Mouse (Mus musculus) neural tube, embryonic 12.5 days (tissue): ENCODE data around the gene 9330182O14Rik. TPM values are rescaled to one million over a fixed set of nuclear protein-coding genes. Genes with fewer than 3 reads are reported as not detected.
A peak's percentile ranks its signal among the peaks of the same experiment; 100 is the strongest.

Experiments
- ATAC-seq: fragments of 200-750 bp; cut with Nextera tagmentation; 2 replicates; pipeline ENCODE4 v1.8.0; 2017; ENCODE audit warnings: low read depth, mild to moderate bottlenecking, moderate TSS enrichment, moderate library complexity; ENCODE audit not compliant: low FRiP score
- H3K27ac ChIP-seq: fragments of 300-500 bp; sonication (generic); 2 replicates; pipeline ENCODE4 v1.5.1; 2016
- H3K27me3 ChIP-seq: fragments of 300-500 bp; sonication (generic); replicated peaks from 2 replicates; pipeline ENCODE4 v1.6.1; 2016; ENCODE audit warnings: mild to moderate bottlenecking
- H3K36me3 ChIP-seq: fragments of 300-500 bp; sonication (generic); 2 replicates; pipeline ENCODE4 v1.6.1; 2016; ENCODE audit warnings: mild to moderate bottlenecking
- H3K4me1 ChIP-seq: fragments of 300-500 bp; sonication (generic); 2 replicates; pipeline ENCODE4 v1.6.1; 2016
- H3K4me2 ChIP-seq: fragments of 300-500 bp; sonication (generic); replicated peaks from 2 replicates; pipeline ENCODE4 v1.6.1; 2016; ENCODE audit warnings: mild to moderate bottlenecking
- H3K4me3 ChIP-seq: fragments of 300-500 bp; sonication (generic); 2 replicates; pipeline ENCODE4 v1.5.1; 2016
- H3K9ac ChIP-seq: fragments of 300-500 bp; sonication (generic); 2 replicates; pipeline ENCODE4 v1.6.1; 2016; ENCODE audit warnings: mild to moderate bottlenecking
- H3K9me3 ChIP-seq: fragments of 300-500 bp; sonication (generic); 2 replicates; pipeline ENCODE4 v1.6.1; 2016; ENCODE audit warnings: mild to moderate bottlenecking
- WGBS: fragments of 180-500 bp; shearing (Covaris S2); methylation state at CpG from one replicate; pipeline ENCODE4 v1.1.7; 2016; 5-methylcytosine and 5-hydroxymethylcytosine counted together
- polyA plus RNA-seq: library from polyadenylated mRNA; unstranded; fragments of >200 nt; fragmentation: Nextera tagmentation; extraction: Ambion mirVana; gene quantifications from 2 replicates; pipeline ENCODE4 v1.2.1, GENCODE M21; 2016

Gene 9330182O14Rik
- polyA plus RNA-seq: not detected in 2 replicates

DNA sequence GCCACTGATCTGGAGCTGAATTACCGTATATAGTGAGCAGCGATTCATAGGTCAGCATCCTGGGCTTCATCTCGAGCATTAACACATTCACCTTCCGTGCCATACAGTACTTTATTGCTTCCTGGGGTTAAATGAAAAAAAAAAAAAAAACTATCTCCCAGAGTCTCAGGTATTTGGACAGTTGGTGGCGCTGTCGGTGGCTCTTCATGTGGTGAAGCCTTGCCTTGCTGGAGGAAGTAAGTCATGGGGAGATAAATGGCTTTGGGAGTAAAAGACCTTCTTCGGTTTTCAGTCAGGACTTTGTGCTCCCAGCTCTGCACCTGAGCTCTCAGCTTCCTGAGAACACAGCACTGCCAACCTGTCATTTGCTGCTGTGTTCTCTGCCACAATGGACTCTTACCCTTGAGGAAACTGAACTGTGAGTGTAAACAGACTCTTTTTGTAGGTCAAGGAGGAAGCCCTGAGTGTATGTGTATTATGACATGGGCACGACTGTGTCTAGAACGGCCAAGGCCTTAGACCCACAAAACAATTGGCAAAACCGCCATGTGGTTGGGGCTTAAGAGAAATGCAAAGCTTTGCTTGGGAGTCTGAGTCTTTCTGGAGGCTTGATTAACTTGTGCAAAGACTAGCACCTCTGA, at the start of gene 9330182O14Rik:
9330182O14Rik (plus strand) TSS at position 214 of the 641 bp plus-strand sequence.
- no peak within 1 kb of the TSS for H3K9ac ChIP-seq
- no peak within 1 kb of the TSS for H3K4me2 ChIP-seq
- no peaks in the 10 kb centered on the region for H3K36me3 ChIP-seq
- H3K4me1 ChIP-seq: no peaks in the 10 kb centered on the region
- no peaks in the 10 kb centered on the region for H3K9me3 ChIP-seq
- 65% methylated on average over 10 of the region's 10 CpGs for WGBS
- no peaks in the 10 kb centered on the region for H3K27me3 ChIP-seq
- H3K4me3 ChIP-seq: no peak within 1 kb of the TSS
- ATAC-seq: no peak
- H3K27ac ChIP-seq: no peak within 1 kb of the TSS

DNA sequence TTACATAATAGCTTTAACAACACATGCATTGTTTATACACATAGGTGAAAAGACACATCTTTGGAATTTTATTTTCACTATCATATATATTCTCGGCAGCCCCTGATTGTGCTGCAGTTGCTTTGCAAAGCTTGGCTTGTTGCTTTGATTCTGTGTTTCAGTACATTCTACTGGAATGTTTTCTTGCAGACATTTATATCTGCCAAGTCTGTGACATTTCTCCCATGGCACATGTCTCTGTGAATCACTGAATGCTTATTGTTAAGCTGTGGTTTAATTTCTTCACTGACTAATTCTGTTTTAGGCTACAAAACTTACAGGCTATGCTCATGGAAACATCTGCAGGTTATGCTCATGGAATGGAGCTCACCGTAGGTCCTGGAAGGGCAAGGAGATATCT, 30.9 kb upstream of the 9330182O14Rik start:
- no peak overlapping the region for H3K9ac ChIP-seq
- H3K4me3 ChIP-seq: no peak overlapping the region
- H3K4me2 ChIP-seq: no peak overlapping the region
- 90% methylated on average over 2 of the region's 2 CpGs for WGBS
- no peak for ATAC-seq
- H3K4me1 ChIP-seq: no peaks in the 10 kb centered on the region
- H3K36me3 ChIP-seq: no peaks in the 10 kb centered on the region
- H3K27me3 ChIP-seq: no peaks in the 10 kb centered on the region
- H3K9me3 ChIP-seq: no peaks in the 10 kb centered on the region
- no peak overlapping the region for H3K27ac ChIP-seq

- no peak for ATAC-seq
- H3K27me3 ChIP-seq: no peaks in the 10 kb centered on the region
- WGBS: 91% methylated on average over 4 of the region's 4 CpGs
Measured at GRCm38 (mm10) chr15:40105712-40106111, 28.5 kb upstream of the 9330182O14Rik start.

GRCm38 (mm10) chr15:40113888-40114576, 20.1 kb upstream of the 9330182O14Rik start:
- no peaks in the 10 kb centered on the region for H3K36me3 ChIP-seq
- no peak overlapping the region for H3K9ac ChIP-seq
- WGBS: 34% methylated on average over 15 of the region's 18 CpGs
- H3K4me2 ChIP-seq: peak overlapping the region; percentile 45
- no peaks in the 10 kb centered on the region for H3K9me3 ChIP-seq
- peaks cover 13% of the 10 kb centered on the region for H3K4me1 ChIP-seq
- peak; percentile 57 for ATAC-seq
- H3K4me3 ChIP-seq: no peak overlapping the region
- H3K27me3 ChIP-seq: no peaks in the 10 kb centered on the region
- no peak overlapping the region for H3K27ac ChIP-seq

More at GRCm38 (mm10) chr15:40105712-40106111, 28.5 kb upstream of the 9330182O14Rik start:
- Histone ChIP-seq H3K27ac (no peak overlapping the region), H3K9me3 (no peaks in the 10 kb centered on the region), H3K4me1 (no peaks in the 10 kb centered on the region), H3K4me3 (no peak overlapping the region), H3K4me2 (no peak overlapping the region), H3K36me3 (no peaks in the 10 kb centered on the region), H3K9ac (no peak overlapping the region)

DNA sequence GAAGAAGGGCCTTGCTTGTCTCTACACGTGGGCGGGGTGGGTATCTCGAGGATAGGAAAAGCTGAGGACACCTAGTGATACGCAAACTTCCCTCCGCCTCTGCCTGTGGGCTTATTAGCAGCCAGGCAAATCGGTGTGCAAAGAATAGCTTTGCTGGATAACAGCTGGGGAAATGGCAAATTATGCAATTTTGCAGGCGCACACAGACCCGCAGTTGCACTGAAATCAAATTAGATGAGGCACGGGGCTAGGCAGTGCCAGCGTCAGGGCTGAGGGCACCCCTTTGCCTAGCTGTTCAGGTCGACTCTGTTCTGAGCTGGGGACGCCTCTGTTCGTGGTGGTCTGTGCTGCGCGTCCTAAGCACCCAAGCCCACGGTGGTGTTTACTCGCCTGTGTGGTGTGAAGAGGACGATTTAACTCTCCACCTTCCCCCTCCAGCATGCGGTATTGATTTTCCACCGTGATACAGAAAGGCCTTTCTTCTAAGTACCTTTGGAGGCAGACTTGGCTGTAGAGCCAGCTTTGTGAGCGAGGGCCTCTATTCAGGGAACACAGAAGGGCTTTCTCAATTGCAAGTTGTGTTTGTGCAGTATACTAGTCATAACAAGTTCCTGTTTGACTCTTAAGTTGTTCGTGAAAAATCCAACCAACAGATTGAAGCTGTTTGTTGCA, 19.4 kb upstream of the 9330182O14Rik start:
- H3K4me2 ChIP-seq: peak overlapping the region; percentile 45
- WGBS: 43% methylated on average over 22 of the region's 22 CpGs
- no peaks in the 10 kb centered on the region for H3K27me3 ChIP-seq
- peak; percentile 82 for ATAC-seq
- no peaks in the 10 kb centered on the region for H3K36me3 ChIP-seq
- no peak overlapping the region for H3K27ac ChIP-seq
- H3K9ac ChIP-seq: 0 out of 2 replicates have a peak overlapping the region, but pooled peaks have one; percentile 3
- H3K4me1 ChIP-seq: peaks cover 13% of the 10 kb centered on the region
- no peak overlapping the region for H3K4me3 ChIP-seq
- no peaks in the 10 kb centered on the region for H3K9me3 ChIP-seq

DNA sequence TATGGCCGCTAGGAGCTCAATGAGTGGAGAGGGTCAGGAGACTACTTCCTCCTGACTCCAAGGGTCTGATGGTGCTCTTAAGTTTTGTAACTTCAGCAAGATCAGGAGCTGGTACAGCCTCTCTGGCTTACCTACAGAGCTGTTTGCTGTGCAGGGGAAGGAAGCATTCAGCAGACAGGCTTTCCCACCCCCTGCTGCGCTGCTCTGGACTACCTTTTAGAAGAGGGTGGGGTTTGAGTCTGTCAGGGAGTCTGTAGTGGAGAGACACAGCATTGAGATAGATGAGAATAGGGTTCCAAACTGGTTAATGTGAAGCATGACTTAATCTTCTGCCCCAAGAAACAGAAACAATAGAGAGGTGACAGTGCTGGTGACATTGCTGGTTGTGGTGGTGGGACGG, 17.8 kb upstream of the 9330182O14Rik start:
- Histone ChIP-seq H3K27ac (no peak overlapping the region), H3K9me3 (no peaks in the 10 kb centered on the region), H3K9ac (no peak overlapping the region), H3K4me2 (no peak overlapping the region), H3K36me3 (no peaks in the 10 kb centered on the region), H3K27me3 (no peaks in the 10 kb centered on the region), H3K4me1 (peaks cover 13% of the 10 kb centered on the region), H3K4me3 (no peak overlapping the region)
- ATAC-seq: no peak
- 76% methylated on average over 3 of the region's 3 CpGs for WGBS

DNA sequence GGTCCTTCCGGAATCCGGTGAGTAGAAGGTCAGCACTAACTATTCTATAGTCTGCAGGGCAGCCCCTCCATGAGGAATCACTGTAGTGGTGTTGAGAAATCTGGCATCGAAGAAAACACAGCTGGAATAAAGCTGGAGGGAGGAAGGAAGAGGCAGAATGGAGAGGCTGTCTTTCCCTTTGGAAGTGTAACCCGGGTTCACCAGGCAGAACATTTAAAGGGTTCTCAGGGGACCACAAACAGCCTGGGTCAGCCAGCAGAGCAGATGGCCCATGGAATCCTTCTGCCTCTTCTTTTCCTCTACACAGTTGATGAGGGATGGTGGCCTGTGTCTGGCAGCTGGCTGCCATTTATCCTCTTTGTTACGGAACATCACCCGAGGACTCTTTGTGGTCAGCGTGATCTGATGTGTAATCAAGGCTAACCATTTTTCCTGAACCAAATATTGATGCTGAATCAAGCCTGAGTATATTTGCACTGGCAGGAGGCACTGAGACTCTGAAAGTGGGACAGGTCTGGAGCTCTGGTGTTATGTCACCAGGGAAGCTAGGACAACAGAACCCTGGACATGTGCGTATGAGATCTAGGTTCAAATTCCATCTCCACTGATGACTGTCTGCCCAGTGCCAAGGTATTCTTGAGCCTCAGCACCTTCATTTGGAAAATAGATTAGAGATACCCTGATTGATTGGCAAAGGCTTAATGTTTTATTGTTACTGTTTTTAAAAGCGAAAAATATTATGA, 9.8 kb upstream of the 9330182O14Rik start:
- Histone ChIP-seq H3K4me3 (no peak overlapping the region), H3K9me3 (no peaks in the 10 kb centered on the region), H3K9ac (no peak overlapping the region), H3K4me1 (no peaks in the 10 kb centered on the region; the same call in 1 of the 2 replicates), H3K27me3 (no peaks in the 10 kb centered on the region), H3K36me3 (no peaks in the 10 kb centered on the region), H3K27ac (no peak overlapping the region), H3K4me2 (no peak overlapping the region)
- ATAC-seq: peak; percentile 41; the same call in 1 of the 2 replicates
- WGBS: 72% methylated on average over 9 of the region's 9 CpGs

GRCm38 (mm10) chr15:40129496-40129895, 4.7 kb upstream of the 9330182O14Rik start:
- ATAC-seq: peak; percentile 42; the same call in 1 of the 2 replicates
- no peaks in the 10 kb centered on the region for H3K36me3 ChIP-seq
- H3K27ac ChIP-seq: no peak overlapping the region
- H3K27me3 ChIP-seq: no peaks in the 10 kb centered on the region
- no peak overlapping the region for H3K4me2 ChIP-seq
- no peaks in the 10 kb centered on the region; the same call in 1 of the 2 replicates for H3K4me1 ChIP-seq
- no peaks in the 10 kb centered on the region for H3K9me3 ChIP-seq
- H3K9ac ChIP-seq: no peak overlapping the region
- WGBS: 52% methylated on average over 5 of the region's 5 CpGs
- no peak overlapping the region for H3K4me3 ChIP-seq

- H3K27me3 ChIP-seq: no peaks in the 10 kb centered on the region
- no peaks in the 10 kb centered on the region for H3K4me1 ChIP-seq
- H3K4me2 ChIP-seq: no peak overlapping the region
- WGBS: 23% methylated on average over 15 of the region's 15 CpGs
- no peak overlapping the region for H3K27ac ChIP-seq
- no peaks in the 10 kb centered on the region for H3K36me3 ChIP-seq
- no peaks in the 10 kb centered on the region for H3K9me3 ChIP-seq
- H3K9ac ChIP-seq: no peak overlapping the region
- peak; percentile 30; the same call in 1 of the 2 replicates for ATAC-seq
- H3K4me3 ChIP-seq: no peak overlapping the region
Measured at GRCm38 (mm10) chr15:40130880-40131478, 3.2 kb upstream of the 9330182O14Rik start.

DNA sequence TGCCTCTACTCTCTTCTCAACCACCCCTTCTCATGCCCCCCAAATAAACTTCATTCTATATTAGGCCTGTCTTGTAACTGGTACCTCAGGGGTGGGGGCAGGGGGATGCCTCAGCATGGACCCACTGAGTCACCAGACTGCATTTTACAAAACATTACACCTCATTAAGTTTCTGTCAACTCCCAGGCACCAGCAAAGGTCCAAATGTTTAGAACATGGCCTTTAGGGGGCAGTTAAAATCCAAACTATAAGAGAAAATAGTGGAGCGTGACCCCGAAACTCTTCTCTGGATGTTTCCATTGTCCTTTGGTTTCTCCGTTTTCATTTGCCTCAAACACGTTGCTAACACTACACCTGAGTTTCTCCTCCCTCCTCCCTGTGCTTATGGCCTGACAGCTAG, 1.8 kb upstream of the 9330182O14Rik start:
- no peaks in the 10 kb centered on the region for H3K27me3 ChIP-seq
- WGBS: 77% methylated on average over 4 of the region's 4 CpGs
- H3K9me3 ChIP-seq: no peaks in the 10 kb centered on the region
- no peak overlapping the region for H3K4me2 ChIP-seq
- no peak overlapping the region for H3K4me3 ChIP-seq
- no peaks in the 10 kb centered on the region for H3K36me3 ChIP-seq
- H3K27ac ChIP-seq: no peak overlapping the region
- no peak for ATAC-seq
- no peak overlapping the region for H3K9ac ChIP-seq
- no peaks in the 10 kb centered on the region for H3K4me1 ChIP-seq

DNA sequence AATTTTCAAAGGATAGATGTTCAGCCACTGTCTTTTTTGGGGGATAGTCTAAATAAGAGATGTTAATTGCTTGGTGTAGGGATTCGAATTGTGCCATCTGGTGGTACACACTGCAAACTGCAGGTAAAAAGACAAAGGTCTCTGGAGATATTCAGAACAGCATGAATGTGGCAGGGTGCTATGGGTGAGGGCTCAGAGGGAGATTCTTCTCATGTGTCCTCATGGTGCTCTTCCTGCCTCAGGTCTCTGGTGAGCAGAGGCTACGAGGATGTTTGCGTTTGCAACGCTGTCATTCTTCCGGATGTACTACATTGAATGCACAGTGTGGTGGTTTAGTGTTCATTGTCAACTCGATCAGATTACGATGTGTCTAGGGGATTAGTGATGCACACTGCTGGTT, 10.1 kb downstream of the 9330182O14Rik start:
- Histone ChIP-seq H3K9me3 (no peaks in the 10 kb centered on the region), H3K4me2 (no peak overlapping the region), H3K36me3 (no peaks in the 10 kb centered on the region), H3K27ac (no peak overlapping the region), H3K27me3 (no peaks in the 10 kb centered on the region), H3K4me3 (no peak overlapping the region), H3K4me1 (no peaks in the 10 kb centered on the region), H3K9ac (no peak overlapping the region)
- 55% methylated on average over 7 of the region's 7 CpGs for WGBS
- peak; percentile 63; the same call in 1 of the 2 replicates for ATAC-seq
